Mouse (Mus musculus): ENCODE data around the gene Gm49405. TPM values are rescaled to one million over a fixed set of nuclear protein-coding genes. Genes with fewer than 3 reads are reported as not detected.
A peak's percentile ranks its signal among the peaks of the same experiment; 100 is the strongest.
"Not testable (repeated sequence)": the region's sequence is repeated elsewhere in the genome, so short reads cannot be mapped to it uniquely, and the experiment has no call there.

Gm49405 gene
- polyA plus RNA-seq, 3 experiments from 2014 or later = 0.16 to 0.99 (median 0.44) TPM

- ATAC-seq = no peak
Measured at GRCm38 (mm10) chr19:4015635-4016034, 15.2 kb downstream of the Gm49405 start.

- no peak for ATAC-seq
Measured at GRCm38 (mm10) chr19:4017921-4018587, 17.6 kb downstream of the Gm49405 start.

- ATAC-seq = peak; percentile 50
Measured at GRCm38 (mm10) chr19:4018743-4019583, 18.5 kb downstream of the Gm49405 start.

GRCm38 (mm10) chr19:4023185-4023584, 22.8 kb downstream of the Gm49405 start:
- ATAC-seq = no peak

- ATAC-seq = no peak
Measured at GRCm38 (mm10) chr19:4027576-4027975, 27.1 kb downstream of the Gm49405 start.

GRCm38 (mm10) chr19:4032668-4033067, 32.2 kb downstream of the Gm49405 start:
- ATAC-seq = no peak

GRCm38 (mm10) chr19:4033298-4033697, 32.9 kb downstream of the Gm49405 start:
- ATAC-seq = no peak

- ATAC-seq = no peak
Measured at GRCm38 (mm10) chr19:4033742-4034141, 33.3 kb downstream of the Gm49405 start.

GRCm38 (mm10) chr19:4036327-4037045, 36.1 kb downstream of the Gm49405 start:
- ATAC-seq = no peak

- not testable (repeated sequence) for ATAC-seq
Measured at GRCm38 (mm10) chr19:4037154-4037787, 36.8 kb downstream of the Gm49405 start.

- ATAC-seq = peak; percentile 97
Measured at GRCm38 (mm10) chr19:4037788-4038232, 37.4 kb downstream of the Gm49405 start, which contains the start of gene Gstp1. Gene Gstp1 (minus strand): TSS chr19:4037985.

GRCm38 (mm10) chr19:4040941-4041340, 40.5 kb downstream of the Gm49405 start:
- not testable (repeated sequence) for ATAC-seq

GRCm38 (mm10) chr19:4041500-4041899, 41.1 kb downstream of the Gm49405 start:
- not testable (repeated sequence) for ATAC-seq

GRCm38 (mm10) chr19:4042124-4042523, 41.7 kb downstream of the Gm49405 start:
- no peak for ATAC-seq

- ATAC-seq = not testable (repeated sequence)
Measured at GRCm38 (mm10) chr19:4044109-4044508, 43.7 kb downstream of the Gm49405 start.

GRCm38 (mm10) chr19:4045966-4046865, 45.8 kb downstream of the Gm49405 start, which contains the start of gene Gstp2:
Gene Gstp2 (minus strand): TSS chr19:4046023.
- ATAC-seq = no peak

- no peak for ATAC-seq
Measured at GRCm38 (mm10) chr19:4046866-4047254, 46.4 kb downstream of the Gm49405 start.

GRCm38 (mm10) chr19:4047859-4048258, 47.4 kb downstream of the Gm49405 start:
- peak; percentile 29 for ATAC-seq

- ATAC-seq = not testable (repeated sequence)
Measured at GRCm38 (mm10) chr19:4049069-4049468, 48.6 kb downstream of the Gm49405 start.

- ATAC-seq = no peak
Measured at GRCm38 (mm10) chr19:4051016-4051415, 50.6 kb downstream of the Gm49405 start.
